Mouse (Mus musculus): ENCODE results near the gene Uba2. TPM values are rescaled to one million over a fixed set of nuclear protein-coding genes. Genes with fewer than 3 reads are reported as not detected.
"Not testable (repeated sequence)": the region's sequence is repeated elsewhere in the genome, so short reads cannot be mapped to it uniquely, and the experiment has no call there.

The Uba2 gene
- polyA plus RNA-seq, 1 experiment from 2014 or later = 261 TPM

GRCm38 (mm10) chr7:34131118-34131517 is 38.3 kb downstream of the Uba2 start:
- Histone ChIP-seq H3K4me3 (ENCODE audit: low read depth, low read length) (no peak overlapping the region; the same call in 1 of the 2 replicates), H3K4me2 (ENCODE audit: low read depth) (no peak overlapping the region), H3K27me3 (ENCODE audit: control insufficient read depth, insufficient read depth, low read length) (no peaks in the 10 kb centered on the region), H3K9me3 (ENCODE audit: control insufficient read depth, low read length) (peaks cover 9% of the 10 kb centered on the region; the same call in 1 of the 2 replicates), H3K27ac (ENCODE audit: low read depth, low read length) (no peak overlapping the region), H3K36me3 (ENCODE audit: control insufficient read depth, insufficient read depth, low read length) (0 out of 2 replicates have a peak, but pooled peaks cover 3% of the 10 kb centered on the region), H3K4me1 (ENCODE audit: control insufficient read depth, insufficient read depth, low read length) (peaks cover 10% of the 10 kb centered on the region; the same call in 1 of the 2 replicates), H3K9ac (ENCODE audit: low read length) (no peak overlapping the region)
- DNase-seq (ENCODE audit: low spot score) (no peak), ATAC-seq (ENCODE audit: insufficient read depth, low FRiP score, low TSS enrichment) (no peak)
- 75% methylated on average over 3 of the region's 3 CpGs for WGBS

DNA sequence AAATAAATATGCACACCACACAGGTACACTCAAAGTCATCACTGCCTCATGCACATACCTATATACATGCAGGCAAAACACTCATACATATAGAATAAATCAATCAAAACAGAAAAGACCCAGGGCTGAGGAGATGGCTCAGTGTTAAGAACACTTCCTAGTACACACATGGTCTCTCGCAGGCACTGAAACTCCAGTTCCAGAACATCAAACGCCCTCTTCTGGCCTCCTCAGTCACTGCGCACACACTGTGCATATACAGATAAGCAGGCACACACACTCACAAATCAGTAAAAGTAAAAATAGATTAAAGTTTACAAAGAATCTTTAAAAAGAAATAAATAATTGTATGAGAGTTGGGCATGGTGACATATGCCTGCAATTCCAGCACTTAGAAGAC is 43.1 kb downstream of the Uba2 start:
- DNase-seq (ENCODE audit: low spot score) (no peak), ATAC-seq (ENCODE audit: insufficient read depth, low FRiP score, low TSS enrichment) (no peak)
- Histone ChIP-seq H3K4me1 (ENCODE audit: control insufficient read depth, insufficient read depth, low read length) (peaks cover 5% of the 10 kb centered on the region; the same call in 1 of the 2 replicates), H3K27ac (ENCODE audit: low read depth, low read length) (no peak overlapping the region), H3K4me3 (ENCODE audit: low read depth, low read length) (no peak overlapping the region), H3K4me2 (ENCODE audit: low read depth) (no peak overlapping the region), H3K36me3 (ENCODE audit: control insufficient read depth, insufficient read depth, low read length) (0 out of 2 replicates have a peak, but pooled peaks cover 3% of the 10 kb centered on the region), H3K9ac (ENCODE audit: low read length) (no peak overlapping the region), H3K9me3 (ENCODE audit: control insufficient read depth, low read length) (peaks cover 9% of the 10 kb centered on the region; the same call in 1 of the 2 replicates), H3K27me3 (ENCODE audit: control insufficient read depth, insufficient read depth, low read length) (no peaks in the 10 kb centered on the region)
- 84% methylated on average over 3 of the region's 3 CpGs for WGBS

GRCm38 (mm10) chr7:34125346-34125745 is 44.1 kb downstream of the Uba2 start:
- Histone ChIP-seq H3K9me3 (ENCODE audit: control insufficient read depth, low read length) (peaks cover 9% of the 10 kb centered on the region; the same call in 1 of the 2 replicates), H3K27me3 (ENCODE audit: control insufficient read depth, insufficient read depth, low read length) (no peaks in the 10 kb centered on the region), H3K4me3 (ENCODE audit: low read depth, low read length) (no peak overlapping the region), H3K9ac (ENCODE audit: low read length) (no peak overlapping the region), H3K27ac (ENCODE audit: low read depth, low read length) (no peak overlapping the region), H3K36me3 (ENCODE audit: control insufficient read depth, insufficient read depth, low read length) (0 out of 2 replicates have a peak, but pooled peaks cover 3% of the 10 kb centered on the region), H3K4me1 (ENCODE audit: control insufficient read depth, insufficient read depth, low read length) (no peaks in the 10 kb centered on the region), H3K4me2 (ENCODE audit: low read depth) (no peak overlapping the region)
- DNase-seq (ENCODE audit: low spot score) (no peak), ATAC-seq (ENCODE audit: insufficient read depth, low FRiP score, low TSS enrichment) (no peak)
- 91% methylated on average over 9 of the region's 9 CpGs for WGBS

DNA sequence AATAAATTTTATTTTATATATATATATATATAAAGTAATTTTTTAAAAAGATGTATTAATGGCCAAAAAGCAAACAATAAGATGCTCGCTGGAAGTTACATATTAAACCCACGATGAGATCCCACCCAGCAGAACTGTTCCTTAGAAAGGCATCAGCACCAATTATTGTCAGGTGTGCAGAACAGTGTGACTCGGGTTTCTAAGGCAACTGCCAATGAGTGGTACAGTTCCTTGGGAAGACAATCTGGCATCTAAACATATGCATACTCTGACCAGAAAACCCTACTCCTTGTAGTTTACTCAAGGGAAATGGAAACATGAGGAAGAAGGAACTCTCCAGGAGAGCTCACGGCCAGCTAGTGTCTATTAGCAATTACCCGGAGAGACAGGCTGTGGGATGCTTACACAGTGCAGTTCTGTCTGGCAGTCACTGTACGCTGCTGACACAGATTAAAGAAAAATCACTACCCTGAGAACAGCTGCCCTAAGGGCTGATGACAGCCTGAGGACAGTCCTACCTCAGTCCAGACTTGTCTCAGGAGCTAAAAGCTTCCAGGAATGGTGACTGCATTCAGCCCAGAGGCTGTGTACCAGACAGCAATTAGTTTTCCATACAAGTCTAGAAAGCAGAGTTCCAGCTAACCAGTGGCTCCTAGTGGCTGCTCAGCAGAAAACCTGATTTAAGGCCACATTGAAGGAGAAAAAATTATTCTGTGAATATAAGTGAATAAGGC is 46.2 kb downstream of the Uba2 start:
- no peak overlapping the region for H3K27ac ChIP-seq (ENCODE audit: low read depth, low read length)
- DNase-seq (ENCODE audit: low spot score) (peak; percentile 27), ATAC-seq (ENCODE audit: insufficient read depth, low FRiP score, low TSS enrichment) (no peak)
- no peak overlapping the region for H3K4me2 ChIP-seq (ENCODE audit: low read depth)
- 0 out of 2 replicates have a peak, but pooled peaks cover 3% of the 10 kb centered on the region for H3K36me3 ChIP-seq (ENCODE audit: control insufficient read depth, insufficient read depth, low read length)
- no peaks in the 10 kb centered on the region for H3K27me3 ChIP-seq (ENCODE audit: control insufficient read depth, insufficient read depth, low read length)
- H3K4me1 ChIP-seq (ENCODE audit: control insufficient read depth, insufficient read depth, low read length) = no peaks in the 10 kb centered on the region
- H3K9me3 ChIP-seq (ENCODE audit: control insufficient read depth, low read length) = peaks cover 9% of the 10 kb centered on the region; the same call in 1 of the 2 replicates
- WGBS = 87% methylated on average over 6 of the region's 6 CpGs
- H3K9ac ChIP-seq (ENCODE audit: low read length) = no peak overlapping the region
- no peak overlapping the region for H3K4me3 ChIP-seq (ENCODE audit: low read depth, low read length)

DNA sequence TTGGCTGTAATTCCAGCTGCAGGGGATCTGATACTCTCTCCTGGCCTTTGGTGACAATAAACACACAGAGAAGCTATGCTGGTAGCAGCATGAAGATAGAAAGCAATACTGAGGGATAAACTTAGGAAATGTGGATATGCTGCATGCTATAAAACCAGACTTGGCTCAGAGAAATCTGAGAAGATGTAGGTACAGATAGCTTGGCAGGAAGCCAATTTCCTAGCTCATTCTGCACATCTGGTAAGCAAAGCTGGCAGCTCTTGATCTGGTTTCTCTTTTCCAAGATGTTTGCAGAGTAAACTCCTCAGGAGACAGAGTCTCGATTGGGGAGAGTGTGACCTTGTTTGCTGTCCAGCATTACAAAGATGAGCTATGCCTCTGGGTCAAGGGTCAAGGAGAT is 48.8 kb downstream of the Uba2 start:
- H3K27me3 ChIP-seq (ENCODE audit: control insufficient read depth, insufficient read depth, low read length); H3K4me3 ChIP-seq (ENCODE audit: low read depth, low read length); H3K4me2 ChIP-seq (ENCODE audit: low read depth); H3K36me3 ChIP-seq (ENCODE audit: control insufficient read depth, insufficient read depth, low read length); H3K27ac ChIP-seq (ENCODE audit: low read depth, low read length); H3K4me1 ChIP-seq (ENCODE audit: control insufficient read depth, insufficient read depth, low read length); ATAC-seq (ENCODE audit: insufficient read depth, low FRiP score, low TSS enrichment); DNase-seq (ENCODE audit: low spot score); H3K9me3 ChIP-seq (ENCODE audit: control insufficient read depth, low read length); H3K9ac ChIP-seq (ENCODE audit: low read length): not testable (repeated sequence)
- WGBS = 56% methylated on average over 1 of the region's 1 CpGs

- no peaks in the 10 kb centered on the region for H3K9me3 ChIP-seq (ENCODE audit: control insufficient read depth, low read length)
- ATAC-seq (ENCODE audit: insufficient read depth, low FRiP score, low TSS enrichment) = no peak
- no peak overlapping the region for H3K4me3 ChIP-seq (ENCODE audit: low read depth, low read length)
- H3K27ac ChIP-seq (ENCODE audit: low read depth, low read length) = no peak overlapping the region
- H3K27me3 ChIP-seq (ENCODE audit: control insufficient read depth, insufficient read depth, low read length) = no peaks in the 10 kb centered on the region
- H3K36me3 ChIP-seq (ENCODE audit: control insufficient read depth, insufficient read depth, low read length) = peaks cover 4% of the 10 kb centered on the region
- H3K4me2 ChIP-seq (ENCODE audit: low read depth) = no peak overlapping the region
- H3K9ac ChIP-seq (ENCODE audit: low read length) = no peak overlapping the region
- no peaks in the 10 kb centered on the region for H3K4me1 ChIP-seq (ENCODE audit: control insufficient read depth, insufficient read depth, low read length)
- DNase-seq (ENCODE audit: low spot score) = no peak
- 99% methylated on average over 3 of the region's 3 CpGs for WGBS
Measured at GRCm38 (mm10) chr7:34116601-34117000, 52.8 kb downstream of the Uba2 start.

DNA sequence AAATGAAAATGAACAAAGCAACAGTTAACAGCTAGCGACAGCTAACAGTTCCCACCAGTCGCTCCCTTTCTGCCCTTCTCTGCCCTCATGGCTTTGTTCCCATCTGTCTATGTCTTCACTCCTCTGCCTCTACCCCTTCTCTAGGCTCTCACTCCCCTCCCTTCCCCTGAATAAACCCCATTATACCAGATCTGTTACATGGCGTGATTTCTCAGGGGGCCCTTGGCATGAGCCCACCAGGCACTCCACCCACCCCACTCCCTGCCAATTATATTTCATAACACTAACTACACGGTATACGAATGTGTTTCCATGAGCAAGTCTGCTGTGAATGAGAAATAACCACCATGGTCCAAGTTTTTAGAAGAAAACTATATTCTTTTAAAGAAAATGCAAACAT is 60.2 kb downstream of the Uba2 start:
- Histone ChIP-seq H3K27ac (ENCODE audit: low read depth, low read length) (no peak overlapping the region), H3K27me3 (ENCODE audit: control insufficient read depth, insufficient read depth, low read length) (no peaks in the 10 kb centered on the region), H3K4me2 (ENCODE audit: low read depth) (no peak overlapping the region), H3K4me1 (ENCODE audit: control insufficient read depth, insufficient read depth, low read length) (no peaks in the 10 kb centered on the region), H3K36me3 (ENCODE audit: control insufficient read depth, insufficient read depth, low read length) (peaks cover 6% of the 10 kb centered on the region), H3K4me3 (ENCODE audit: low read depth, low read length) (no peak overlapping the region), H3K9ac (ENCODE audit: low read length) (no peak overlapping the region), H3K9me3 (ENCODE audit: control insufficient read depth, low read length) (no peaks in the 10 kb centered on the region)
- ATAC-seq (ENCODE audit: insufficient read depth, low FRiP score, low TSS enrichment) = no peak
- 85% methylated on average over 5 of the region's 5 CpGs for WGBS
- no peak for DNase-seq (ENCODE audit: low spot score)

DNA sequence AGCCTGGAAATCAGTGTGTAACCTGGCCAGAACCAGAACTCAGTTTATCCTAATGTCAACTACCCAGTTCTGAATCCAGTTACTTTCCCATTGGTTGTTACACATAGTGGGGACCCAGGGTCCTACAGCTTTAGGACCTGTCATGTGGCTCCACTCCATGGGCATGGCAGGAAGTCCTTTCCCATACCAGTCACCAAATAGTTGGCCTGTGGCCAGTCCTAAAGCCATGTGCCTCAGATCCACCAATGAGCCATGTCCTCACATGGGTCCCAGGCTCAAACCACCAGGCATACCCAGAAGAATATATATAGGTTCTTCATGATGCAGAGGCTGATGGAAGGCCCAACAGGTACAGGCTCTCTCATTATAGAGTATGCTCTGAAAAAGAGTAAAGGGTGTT is 68.1 kb downstream of the Uba2 start:
- Histone ChIP-seq H3K9me3 (ENCODE audit: control insufficient read depth, low read length) (no peaks in the 10 kb centered on the region), H3K4me3 (ENCODE audit: low read depth, low read length) (no peak overlapping the region), H3K36me3 (ENCODE audit: control insufficient read depth, insufficient read depth, low read length) (no peaks in the 10 kb centered on the region), H3K4me1 (ENCODE audit: control insufficient read depth, insufficient read depth, low read length) (no peaks in the 10 kb centered on the region), H3K4me2 (ENCODE audit: low read depth) (no peak overlapping the region), H3K27ac (ENCODE audit: low read depth, low read length) (no peak overlapping the region), H3K9ac (ENCODE audit: low read length) (no peak overlapping the region), H3K27me3 (ENCODE audit: control insufficient read depth, insufficient read depth, low read length) (no peaks in the 10 kb centered on the region)
- ATAC-seq (ENCODE audit: insufficient read depth, low FRiP score, low TSS enrichment) = no peak
- DNase-seq (ENCODE audit: low spot score) = no peak

- Histone ChIP-seq H3K4me2 (ENCODE audit: low read depth) (no peak overlapping the region), H3K4me1 (ENCODE audit: control insufficient read depth, insufficient read depth, low read length) (no peaks in the 10 kb centered on the region), H3K9ac (ENCODE audit: low read length) (no peak overlapping the region), H3K36me3 (ENCODE audit: control insufficient read depth, insufficient read depth, low read length) (no peaks in the 10 kb centered on the region), H3K27ac (ENCODE audit: low read depth, low read length) (no peak overlapping the region), H3K27me3 (ENCODE audit: control insufficient read depth, insufficient read depth, low read length) (no peaks in the 10 kb centered on the region), H3K4me3 (ENCODE audit: low read depth, low read length) (no peak overlapping the region), H3K9me3 (ENCODE audit: control insufficient read depth, low read length) (peaks cover 4% of the 10 kb centered on the region; the same call in 1 of the 2 replicates)
- 75% methylated on average over 2 of the region's 2 CpGs for WGBS
- DNase-seq (ENCODE audit: low spot score) (no peak), ATAC-seq (ENCODE audit: insufficient read depth, low FRiP score, low TSS enrichment) (no peak)
Measured at GRCm38 (mm10) chr7:34100002-34100401, 69.4 kb downstream of the Uba2 start.

All from neural tube, embryonic 11.5 days (tissue).